Mouse (Mus musculus) cortical plate, adult 2 months (tissue): ENCODE measurements around the gene Dck.

Experiments
- CTCF ChIP-seq: fragments of 200-500 bp; IDR thresholded peaks from 2 replicates; pipeline ENCODE4 v1.5.1; 2011; ENCODE audit warnings: mild to moderate bottlenecking, control low read depth, low read length; ENCODE audit not compliant: insufficient read depth; ENCODE audit errors: extremely low read depth
- POLR2A ChIP-seq: fragments of 200-500 bp; IDR thresholded peaks from 2 replicates; pipeline ENCODE4 v1.6.1; 2011; ENCODE audit warnings: mild to moderate bottlenecking, low read length, control low read depth; ENCODE audit not compliant: insufficient read depth; ENCODE audit errors: extremely low read depth

DNA sequence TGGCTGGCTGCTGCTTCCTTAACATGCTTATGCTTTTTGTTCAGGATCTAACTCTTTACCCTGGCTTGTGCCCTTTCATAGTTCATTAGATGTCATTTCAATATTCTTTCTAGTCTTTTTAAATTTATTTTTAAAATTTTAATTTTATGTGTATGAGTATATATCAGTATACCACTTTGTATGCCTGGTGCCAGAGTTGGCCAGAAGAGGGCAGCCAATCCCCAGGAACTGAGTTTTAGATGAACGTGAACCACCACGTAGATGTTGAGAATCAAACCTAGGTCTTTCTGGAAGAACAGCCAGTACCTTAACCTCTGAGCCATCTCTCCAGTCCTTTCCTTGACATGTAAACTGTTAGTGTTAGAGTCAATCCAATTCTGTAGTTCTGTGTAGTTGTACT lies 30.0 kb upstream of the Dck start:
- TF ChIP-seq CTCF (no peak), POLR2A (no peak)
